Mouse (Mus musculus): Measurements from ENCODE around the gene Nup62.
"Not testable (repeated sequence)": the region's sequence is repeated elsewhere in the genome, so short reads cannot be mapped to it uniquely, and the experiment has no call there.

The Nup62 gene

GRCm38 (mm10) chr7:44863210-44863609 lies 47.3 kb downstream of the Nup62 start:
- peak in 1 of 2 experiments; percentile 63 for DNase-seq (ENCODE audit: inconsistent age in 2 of 2, low spot score in 1 of 2)

GRCm38 (mm10) chr7:44863982-44864494 lies 48.1 kb downstream of the Nup62 start:
- no peak for DNase-seq (ENCODE audit: inconsistent age in 2 of 2, low spot score in 1 of 2)

- peak; percentile 55 to 69 for DNase-seq (ENCODE audit: inconsistent age in 2 of 2, low spot score in 1 of 2)
Observed at GRCm38 (mm10) chr7:44864595-44865542, 49.0 kb downstream of the Nup62 start.

GRCm38 (mm10) chr7:44866276-44867009 lies 50.6 kb downstream of the Nup62 start:
- peak; percentile 91 to 95 for DNase-seq (ENCODE audit: inconsistent age in 2 of 2, low spot score in 1 of 2)

GRCm38 (mm10) chr7:44867010-44867702 lies 51.3 kb downstream of the Nup62 start:
- peak; percentile 55 to 79 for DNase-seq (ENCODE audit: inconsistent age in 2 of 2, low spot score in 1 of 2)

- peak in 1 of 2 experiments; percentile 73 for DNase-seq (ENCODE audit: inconsistent age in 2 of 2, low spot score in 1 of 2)
Observed at GRCm38 (mm10) chr7:44867802-44868201, 51.9 kb downstream of the Nup62 start.

- peak; percentile 50 to 68 for DNase-seq (ENCODE audit: inconsistent age in 2 of 2, low spot score in 1 of 2)
Observed at GRCm38 (mm10) chr7:44868465-44868864, 52.6 kb downstream of the Nup62 start.

GRCm38 (mm10) chr7:44868919-44869696 lies 53.2 kb downstream of the Nup62 start:
- DNase-seq (ENCODE audit: inconsistent age in 2 of 2, low spot score in 1 of 2), result peak; percentile 84 to 91

GRCm38 (mm10) chr7:44869697-44870528 lies 54.0 kb downstream of the Nup62 start, which contains the start of gene Ptov1:
TSS of gene Ptov1 (minus strand) at chr7:44869788.
- DNase-seq (ENCODE audit: inconsistent age in 2 of 2, low spot score in 1 of 2), result peak; percentile 97 to 98

GRCm38 (mm10) chr7:44870614-44871013 lies 54.7 kb downstream of the Nup62 start:
- peak in 1 of 2 experiments; percentile 59 for DNase-seq (ENCODE audit: inconsistent age in 2 of 2, low spot score in 1 of 2)

- DNase-seq (ENCODE audit: inconsistent age in 2 of 2, low spot score in 1 of 2), result no peak
Observed at GRCm38 (mm10) chr7:44871181-44871580, 55.3 kb downstream of the Nup62 start.

GRCm38 (mm10) chr7:44871774-44872173 lies 55.9 kb downstream of the Nup62 start:
- not testable (repeated sequence) for DNase-seq (ENCODE audit: inconsistent age in 2 of 2, low spot score in 1 of 2)

- no peak for DNase-seq (ENCODE audit: inconsistent age in 2 of 2, low spot score in 1 of 2)
Observed at GRCm38 (mm10) chr7:44877833-44878232, 61.9 kb downstream of the Nup62 start.

Data from adrenal gland, adult (tissue).